Mouse (Mus musculus): ENCODE measurements around the gene Atp5s. TPM values are rescaled to one million over a fixed set of nuclear protein-coding genes. Genes with fewer than 3 reads are reported as not detected.

Atp5s gene
- polyA plus RNA-seq (2016; fragmentation: Nextera tagmentation; extraction: Ambion mirVana): 20.4 and 21.2 TPM in 2 replicates

GRCm38 (mm10) chr12:69724711-69725460 is at the start of gene Atp5s, which contains the start of gene L2hgdh:
TSS of gene Atp5s (plus strand) at chr12:69724950.
TSS of gene L2hgdh (minus strand) at chr12:69724873.
- Histone ChIP-seq H3K9me3 (replicated peaks) (peaks cover 10% of the 10 kb centered on the region; the same call in 1 of the 2 replicates), H3K27me3 (ENCODE audit: low read depth, poor library complexity, severe bottlenecking) (no peaks in the 10 kb centered on the region), H3K36me3 (peaks cover 22% of the 10 kb centered on the region), H3K27ac (replicated peaks) (peak within 1 kb of the TSS; percentile 90), H3K4me3 (peak within 1 kb of the TSS; percentile 83), H3K4me1 (peaks cover 21% of the 10 kb centered on the region)
- WGBS: under 1% methylated on average over 60 of the region's 60 CpGs
- DNase-seq (ENCODE audit: low spot score): peak; percentile 97

- Histone ChIP-seq H3K4me3 (no peak overlapping the region), H3K9me3 (replicated peaks) (no peaks in the 10 kb centered on the region), H3K27me3 (ENCODE audit: low read depth, poor library complexity, severe bottlenecking) (no peaks in the 10 kb centered on the region), H3K36me3 (peaks cover 5% of the 10 kb centered on the region; the same call in 1 of the 2 replicates), H3K27ac (replicated peaks) (no peak overlapping the region), H3K4me1 (peaks cover 17% of the 10 kb centered on the region)
- 94% methylated on average over 4 of the region's 4 CpGs for WGBS
- no peak for DNase-seq (ENCODE audit: low spot score)
Observed at GRCm38 (mm10) chr12:69676157-69676556, 48.6 kb upstream of the Atp5s start.

DNA sequence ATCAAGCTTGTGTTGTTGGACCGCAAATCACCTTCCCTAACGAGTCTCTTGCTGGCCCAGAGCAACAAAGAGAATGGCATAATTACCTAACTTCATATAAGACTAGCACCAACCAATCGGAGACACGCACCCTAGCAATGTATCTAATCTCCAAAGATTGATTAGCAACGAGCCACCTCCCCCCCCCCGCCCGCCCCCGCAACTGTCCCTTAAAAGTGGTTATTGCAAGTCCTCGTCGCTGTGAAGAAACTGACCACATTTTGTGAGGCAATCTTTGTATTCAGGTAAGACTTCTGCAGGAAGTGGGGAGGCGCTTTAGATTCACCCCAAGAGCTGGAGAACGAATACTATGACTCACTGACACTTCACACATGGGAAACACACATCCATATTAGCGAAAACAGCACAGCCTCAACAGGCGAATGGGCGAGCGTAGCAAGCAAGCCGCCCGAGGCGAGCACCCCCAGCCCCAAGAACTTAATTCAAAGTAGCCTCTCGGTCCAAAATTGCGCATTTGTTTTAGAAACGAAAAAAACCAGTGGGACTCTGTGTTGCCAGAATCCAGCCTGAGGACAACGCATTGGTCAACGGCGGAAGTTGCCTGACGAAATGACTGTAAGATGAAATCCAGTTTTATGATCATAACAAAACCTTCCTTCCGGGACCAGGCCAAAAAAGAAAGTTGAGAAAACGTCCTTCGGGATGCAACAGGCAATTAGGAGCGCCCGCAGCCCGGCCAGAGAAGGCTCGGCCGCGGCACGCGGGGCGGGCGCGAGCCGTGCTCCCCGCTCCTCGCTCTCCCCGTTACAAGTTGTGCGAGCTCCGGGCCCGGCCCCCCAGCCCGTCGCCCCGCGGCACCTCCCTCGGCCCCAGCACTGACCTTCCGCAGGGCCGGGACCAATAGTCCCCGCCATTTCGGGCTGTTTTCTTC is 43.9 kb upstream of the Atp5s start:
- Histone ChIP-seq H3K27me3 (ENCODE audit: low read depth, poor library complexity, severe bottlenecking) (peaks cover 4% of the 10 kb centered on the region), H3K4me1 (peaks cover 19% of the 10 kb centered on the region), H3K27ac (replicated peaks) (peak overlapping the region; percentile 96), H3K36me3 (no peaks in the 10 kb centered on the region), H3K4me3 (peak overlapping the region; percentile 92), H3K9me3 (replicated peaks) (no peaks in the 10 kb centered on the region)
- DNase-seq (ENCODE audit: low spot score): peak; percentile 66
- 2% methylated on average over 56 of the region's 56 CpGs for WGBS

- peaks cover 4% of the 10 kb centered on the region for H3K27me3 ChIP-seq (ENCODE audit: low read depth, poor library complexity, severe bottlenecking)
- peaks cover 19% of the 10 kb centered on the region for H3K4me1 ChIP-seq
- WGBS: 9% methylated on average over 82 of the region's 85 CpGs
- DNase-seq (ENCODE audit: low spot score): no peak
- peak within 1 kb of the TSS; percentile 92 for H3K4me3 ChIP-seq
- no peaks in the 10 kb centered on the region for H3K36me3 ChIP-seq
- peak within 1 kb of the TSS; percentile 96 for H3K27ac ChIP-seq (replicated peaks)
- no peaks in the 10 kb centered on the region for H3K9me3 ChIP-seq (replicated peaks)
Observed at GRCm38 (mm10) chr12:69681566-69682061, 43.1 kb upstream of the Atp5s start, which contains the start of gene Sos2. TSS of gene Sos2 (minus strand) at chr12:69681852.

DNA sequence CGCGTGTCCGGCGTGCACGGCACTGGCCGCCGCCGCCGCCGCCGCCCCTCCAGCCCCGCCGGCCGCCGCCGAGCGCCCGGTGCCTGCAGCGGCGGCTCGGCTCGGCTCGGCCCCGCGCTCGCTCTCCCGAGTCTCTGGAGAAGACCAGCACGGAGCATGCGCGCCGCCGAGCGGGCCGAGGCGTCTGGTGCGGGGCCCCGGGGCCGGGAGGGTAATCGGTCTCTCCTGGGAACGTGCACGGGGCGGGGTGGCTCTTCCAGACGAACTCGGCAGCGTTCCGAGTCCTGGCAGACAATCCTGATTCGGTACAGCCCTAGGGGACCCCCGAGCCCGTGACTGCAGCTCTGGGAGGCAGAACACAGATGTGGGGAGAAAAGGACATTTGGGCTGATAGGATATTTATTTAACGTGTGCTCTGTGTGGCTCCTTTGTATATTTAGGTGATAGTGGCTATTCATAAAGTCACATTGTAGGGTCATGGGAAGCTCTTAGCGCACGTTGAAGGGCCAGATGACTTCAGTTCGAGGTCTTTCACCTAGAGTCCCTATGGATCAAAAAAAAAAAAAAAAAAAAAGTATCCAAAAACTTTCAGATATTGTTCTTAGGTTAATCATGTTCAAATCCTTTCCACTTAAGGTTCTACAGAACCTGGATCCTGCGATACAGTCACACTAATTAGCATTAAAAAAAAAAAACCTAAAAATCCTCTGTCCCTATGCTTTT is 42.5 kb upstream of the Atp5s start:
- no peaks in the 10 kb centered on the region for H3K36me3 ChIP-seq
- no peaks in the 10 kb centered on the region for H3K9me3 ChIP-seq (replicated peaks)
- 3% methylated on average over 54 of the region's 54 CpGs for WGBS
- peak; percentile 88 for DNase-seq (ENCODE audit: low spot score)
- peaks cover 19% of the 10 kb centered on the region for H3K4me1 ChIP-seq
- peak overlapping the region; percentile 96 for H3K27ac ChIP-seq (replicated peaks)
- peak overlapping the region; percentile 92 for H3K4me3 ChIP-seq
- peaks cover 4% of the 10 kb centered on the region for H3K27me3 ChIP-seq (ENCODE audit: low read depth, poor library complexity, severe bottlenecking)

GRCm38 (mm10) chr12:69682788-69683419 is 41.8 kb upstream of the Atp5s start:
- no peaks in the 10 kb centered on the region for H3K9me3 ChIP-seq (replicated peaks)
- 52% methylated on average over 14 of the region's 14 CpGs for WGBS
- no peak for DNase-seq (ENCODE audit: low spot score)
- peak overlapping the region; percentile 92; the same call in 1 of the 2 replicates for H3K4me3 ChIP-seq
- peaks cover 19% of the 10 kb centered on the region for H3K4me1 ChIP-seq
- H3K27me3 ChIP-seq (ENCODE audit: low read depth, poor library complexity, severe bottlenecking): peaks cover 4% of the 10 kb centered on the region
- no peak overlapping the region for H3K27ac ChIP-seq (replicated peaks)
- H3K36me3 ChIP-seq: no peaks in the 10 kb centered on the region

GRCm38 (mm10) chr12:69683537-69683936 is 41.2 kb upstream of the Atp5s start:
- no peak for DNase-seq (ENCODE audit: low spot score)
- H3K4me3 ChIP-seq: no peak overlapping the region
- 63% methylated on average over 10 of the region's 10 CpGs for WGBS
- peaks cover 19% of the 10 kb centered on the region for H3K4me1 ChIP-seq
- H3K36me3 ChIP-seq: no peaks in the 10 kb centered on the region
- no peak overlapping the region for H3K27ac ChIP-seq (replicated peaks)
- no peaks in the 10 kb centered on the region for H3K9me3 ChIP-seq (replicated peaks)
- H3K27me3 ChIP-seq (ENCODE audit: low read depth, poor library complexity, severe bottlenecking): peaks cover 4% of the 10 kb centered on the region

DNA sequence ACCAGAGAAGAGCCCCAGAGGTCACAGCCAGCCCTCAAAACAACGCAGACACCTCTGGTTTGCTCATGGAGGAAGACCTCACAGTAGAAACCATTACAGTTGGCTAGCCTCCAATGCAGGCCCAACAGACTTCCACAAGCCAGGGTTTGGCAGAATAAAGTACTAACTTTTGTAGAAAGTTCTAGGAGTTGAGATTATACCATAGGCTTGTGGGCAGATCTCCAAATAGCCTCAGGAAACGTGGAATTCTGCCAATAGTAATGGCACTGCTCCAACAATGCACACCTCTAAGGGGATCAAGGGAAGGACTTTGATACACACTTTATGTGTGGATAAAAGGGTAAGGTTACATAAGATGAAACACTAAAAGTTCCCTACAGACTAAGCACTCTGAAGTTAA is 36.4 kb upstream of the Atp5s start:
- no peak for DNase-seq (ENCODE audit: low spot score)
- WGBS: 90% methylated on average over 2 of the region's 2 CpGs
- H3K4me1 ChIP-seq: no peaks in the 10 kb centered on the region
- peaks cover 4% of the 10 kb centered on the region for H3K27me3 ChIP-seq (ENCODE audit: low read depth, poor library complexity, severe bottlenecking)
- H3K4me3 ChIP-seq: no peak overlapping the region
- no peak overlapping the region for H3K27ac ChIP-seq (replicated peaks)
- H3K9me3 ChIP-seq (replicated peaks): no peaks in the 10 kb centered on the region
- H3K36me3 ChIP-seq: peaks cover under 1% of the 10 kb centered on the region; the same call in 1 of the 2 replicates

GRCm38 (mm10) chr12:69689094-69689493 is 35.7 kb upstream of the Atp5s start:
- H3K27me3 ChIP-seq (ENCODE audit: low read depth, poor library complexity, severe bottlenecking): no peaks in the 10 kb centered on the region
- H3K9me3 ChIP-seq (replicated peaks): no peaks in the 10 kb centered on the region
- no peak overlapping the region for H3K4me3 ChIP-seq
- no peak for DNase-seq (ENCODE audit: low spot score)
- H3K27ac ChIP-seq (replicated peaks): no peak overlapping the region
- H3K36me3 ChIP-seq: peaks cover 6% of the 10 kb centered on the region
- no peaks in the 10 kb centered on the region for H3K4me1 ChIP-seq

- Histone ChIP-seq H3K36me3 (peaks cover 6% of the 10 kb centered on the region), H3K9me3 (replicated peaks) (no peaks in the 10 kb centered on the region), H3K4me1 (no peaks in the 10 kb centered on the region), H3K27ac (replicated peaks) (no peak overlapping the region), H3K4me3 (no peak overlapping the region), H3K27me3 (ENCODE audit: low read depth, poor library complexity, severe bottlenecking) (no peaks in the 10 kb centered on the region)
- DNase-seq (ENCODE audit: low spot score): no peak
- 93% methylated on average over 4 of the region's 4 CpGs for WGBS
Observed at GRCm38 (mm10) chr12:69690714-69691113, 34.0 kb upstream of the Atp5s start.

DNA sequence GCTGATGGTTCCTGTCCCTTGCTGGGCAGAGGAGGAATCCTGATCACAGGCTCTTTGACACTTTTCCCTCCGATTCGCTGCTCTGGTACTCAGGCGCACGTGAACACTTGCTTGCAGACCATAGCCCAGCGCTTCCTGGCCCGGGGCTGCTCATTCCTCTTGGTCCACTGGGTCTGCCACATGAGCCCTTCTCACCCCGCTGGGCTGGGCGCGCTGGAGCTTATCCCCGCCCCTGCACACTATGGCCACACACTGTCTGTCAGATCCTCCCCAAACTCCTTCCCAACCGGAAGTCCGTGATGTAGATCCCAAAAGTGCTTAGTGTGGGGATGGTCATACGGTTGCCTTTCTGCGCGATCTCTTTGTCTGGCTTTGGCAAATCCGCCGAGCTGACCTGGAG is 31.3 kb upstream of the Atp5s start:
- Histone ChIP-seq H3K27me3 (ENCODE audit: low read depth, poor library complexity, severe bottlenecking) (no peaks in the 10 kb centered on the region), H3K36me3 (peaks cover 8% of the 10 kb centered on the region), H3K27ac (replicated peaks) (no peak overlapping the region)

GRCm38 (mm10) chr12:69696746-69697145 is 28.0 kb upstream of the Atp5s start:
- 77% methylated on average over 5 of the region's 5 CpGs for WGBS
- no peaks in the 10 kb centered on the region for H3K9me3 ChIP-seq (replicated peaks)
- H3K36me3 ChIP-seq: peaks cover 23% of the 10 kb centered on the region
- no peak for DNase-seq (ENCODE audit: low spot score)
- H3K4me1 ChIP-seq: no peaks in the 10 kb centered on the region
- no peak overlapping the region for H3K27ac ChIP-seq (replicated peaks)
- no peaks in the 10 kb centered on the region for H3K27me3 ChIP-seq (ENCODE audit: low read depth, poor library complexity, severe bottlenecking)
- no peak overlapping the region for H3K4me3 ChIP-seq

More for the DNA sequence above, 31.3 kb upstream of the Atp5s start:
- 78% methylated on average over 17 of the region's 17 CpGs for WGBS
- H3K4me1 ChIP-seq: no peaks in the 10 kb centered on the region
- H3K9me3 ChIP-seq (replicated peaks): no peaks in the 10 kb centered on the region
- no peak for DNase-seq (ENCODE audit: low spot score)
- no peak overlapping the region for H3K4me3 ChIP-seq
